Mouse (Mus musculus) gastrocnemius, postnatal 36 days (tissue): ENCODE results near the gene Sft2d1. TPM values are rescaled to one million over a fixed set of nuclear protein-coding genes. Genes with fewer than 3 reads are reported as not detected.
A peak's percentile ranks its signal among the peaks of the same experiment; 100 is the strongest.
"Not testable (repeated sequence)": the region's sequence is repeated elsewhere in the genome, so short reads cannot be mapped to it uniquely, and the experiment has no call there.

ENCODE experiments used
- DNase-seq, 2 experiments: peaks; one replicate each; pipeline ENCODE4 v3.0.0; 2022
- intact Hi-C: fragments of 180-260 bp; cut with DNase I; formaldehyde crosslinking; loops from one replicate; pipeline ENCODE4 v1.15.1; 2025
- long read RNA-seq, 2 experiments: library from polyadenylated mRNA; stranded (forward); transcript quantifications; one replicate each; pipeline ENCODE4 v2.0.0; 2021
- total RNA-seq, 2 experiments: library from RNA; stranded (reverse); gene quantifications; 2 replicates each; pipeline ENCODE4 v1.2.3; 2021

Sft2d1 gene
- total RNA-seq, result 1 to 10 TPM; 5.0 to 5.7 TPM
- long read RNA-seq, experiment 1, transcript Sft2d1-209 (8 exons, 1,049 nt), result major isoform, 19 of 20 reads
- long read RNA-seq, experiment 1, partial matches to known transcripts, result 0 of 20 reads
- long read RNA-seq, experiment 1, other reads (novel, unspliced or antisense), result 0 of 20 reads
- long read RNA-seq, experiment 2, transcript Sft2d1-209 (8 exons, 1,049 nt), result major isoform, 22 of 23 reads
- long read RNA-seq, experiment 2, partial matches to known transcripts, result 0 of 23 reads
- long read RNA-seq, experiment 2, other reads (novel, unspliced or antisense), result 1 of 23 reads

DNA sequence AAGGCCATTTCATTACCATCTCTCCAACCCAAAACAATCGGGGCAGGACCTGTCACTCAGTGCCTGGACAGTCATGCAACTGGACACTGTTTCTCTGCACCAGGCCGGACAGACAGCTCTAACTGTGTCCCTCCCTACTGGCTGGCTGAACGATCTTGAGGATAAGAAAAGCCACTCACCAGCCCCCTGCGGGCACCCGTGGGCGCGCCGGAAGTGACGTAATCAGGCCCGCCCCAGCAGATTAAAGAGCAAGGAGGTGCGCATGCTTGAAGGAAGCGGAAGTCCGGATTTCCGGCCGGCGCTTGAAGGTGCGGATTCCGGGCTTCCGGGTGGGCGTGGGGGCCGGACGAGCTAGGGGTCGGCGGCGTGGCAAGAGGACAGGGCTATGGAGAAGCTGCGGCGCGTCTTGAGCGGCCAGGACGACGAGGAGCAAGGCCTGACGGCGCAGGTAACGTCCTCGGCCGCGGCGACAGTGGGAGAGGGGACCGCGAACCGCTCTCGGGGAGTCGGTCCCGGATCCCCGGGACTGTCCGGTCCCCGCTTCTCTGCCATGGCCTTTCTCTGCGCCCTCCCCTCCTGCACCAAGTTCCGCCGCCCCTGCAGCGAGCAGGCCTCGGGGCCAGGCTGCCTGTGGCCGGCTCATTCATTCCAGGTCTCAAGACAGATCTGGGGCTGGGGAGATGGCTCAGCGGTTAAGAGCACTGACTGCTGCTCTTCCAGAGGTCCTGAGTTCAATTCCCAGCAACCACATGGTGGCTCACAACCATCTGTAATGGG lies at the start of gene Sft2d1:
Gene Sft2d1 (plus strand): TSS at position 265 of the 777 bp plus-strand sequence.
- DNase-seq, result peak; percentile 94 to 95
- intact Hi-C loops, result no loop called here

DNA sequence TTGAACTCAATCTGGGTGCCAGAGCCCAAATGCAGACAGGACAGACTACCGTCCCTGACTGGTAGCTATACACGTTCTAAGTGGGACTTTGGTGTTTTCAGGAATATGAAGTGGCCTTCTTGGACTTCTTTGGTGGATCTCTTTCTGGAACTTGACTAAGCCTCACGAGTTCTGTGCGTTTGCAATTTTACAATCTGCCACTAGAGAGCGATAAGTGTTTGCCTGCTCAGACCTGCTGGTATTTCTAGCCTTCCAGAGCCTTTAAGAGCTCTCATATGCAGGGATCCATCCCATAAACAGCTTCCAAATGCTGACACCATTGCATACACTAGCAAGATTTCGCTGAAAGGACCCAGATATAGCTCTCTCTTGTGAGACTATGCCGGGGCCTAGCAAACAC lies 46.3 kb upstream of the Sft2d1 start:
- not testable (repeated sequence) for DNase-seq
- intact Hi-C loops, result loop anchor here (1.0 to 5.0 kb wide), 2 partner anchors 38 to 108 kb away; no protein-coding TSS in a partner anchor

DNA sequence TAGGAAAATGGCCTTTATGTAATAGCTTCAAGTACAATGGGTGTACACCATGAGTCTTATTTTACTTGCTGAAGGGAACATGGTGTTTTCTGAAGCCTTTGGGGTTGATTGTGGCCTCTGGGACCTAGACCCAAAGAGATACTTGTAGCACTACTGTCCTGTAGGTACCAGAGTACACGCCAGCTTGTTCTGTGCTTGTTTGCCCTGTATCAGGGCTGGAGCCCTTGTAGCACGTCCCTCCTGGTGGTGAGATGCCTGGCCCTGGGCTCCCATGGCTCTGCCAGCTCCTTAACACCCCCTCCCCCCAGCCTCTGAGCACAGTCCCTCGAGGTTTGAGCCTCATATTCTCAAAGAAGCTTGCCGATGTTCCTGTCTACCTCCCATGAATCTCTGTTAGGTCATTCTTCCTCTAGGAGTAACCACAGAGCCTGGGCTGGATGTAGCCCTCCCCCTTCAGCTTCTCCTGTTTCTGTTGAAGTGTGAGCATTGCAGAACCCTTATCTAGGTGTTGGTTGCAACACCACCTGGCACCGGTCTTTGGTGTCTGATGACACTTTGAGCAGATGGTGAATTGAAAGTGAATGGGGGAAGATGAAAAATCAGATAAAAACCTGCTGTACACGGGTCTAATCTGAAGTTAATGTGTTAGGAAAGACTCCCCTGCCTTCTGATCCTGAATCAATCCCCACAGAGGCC lies 38.7 kb upstream of the Sft2d1 start:
- no peak for DNase-seq

DNA sequence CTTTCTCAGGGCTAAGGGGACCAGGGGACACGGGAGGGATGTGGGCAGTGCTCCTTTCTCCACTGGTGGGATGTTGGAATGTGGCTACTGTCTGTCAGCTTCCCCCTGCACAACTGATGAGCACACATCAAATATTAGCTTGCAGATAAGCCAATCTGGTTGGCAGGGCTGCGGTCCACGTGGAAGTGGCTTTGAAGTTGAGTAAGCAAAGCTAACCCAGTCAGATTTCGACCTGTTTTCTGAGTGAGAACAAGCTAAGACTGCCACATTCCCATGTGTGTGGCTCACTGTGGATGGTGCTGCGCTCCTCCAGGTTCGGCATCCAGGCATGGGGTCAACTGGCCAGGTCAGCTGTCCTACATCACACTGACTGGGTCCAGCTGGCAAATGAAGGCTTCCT lies 38.0 kb upstream of the Sft2d1 start:
- DNase-seq, result no peak
- intact Hi-C loops, result no loop called here

More for the DNA sequence above, 38.7 kb upstream of the Sft2d1 start:
- intact Hi-C loops, result no loop called here

DNA sequence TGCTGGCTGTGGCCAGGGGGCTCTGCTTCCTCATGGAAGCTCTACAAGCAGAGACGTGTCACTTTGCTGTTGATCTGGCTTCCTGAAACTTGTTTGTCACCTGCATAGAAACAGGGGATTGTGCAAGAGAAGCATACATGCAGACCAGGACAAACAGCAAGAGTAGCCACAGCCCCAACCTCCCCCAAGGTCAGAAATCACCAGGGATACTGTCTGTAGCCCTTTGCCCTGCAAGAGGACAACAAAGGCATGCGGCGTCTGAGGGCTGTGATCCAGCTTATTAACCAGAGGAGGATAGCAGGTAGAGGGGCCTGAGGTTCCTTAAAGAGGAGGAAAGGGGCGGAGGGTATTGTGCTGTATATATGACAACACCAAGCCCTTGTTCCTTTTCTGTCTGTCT lies 34.8 kb upstream of the Sft2d1 start:
- no peak for DNase-seq
- intact Hi-C loops, result no loop called here

DNA sequence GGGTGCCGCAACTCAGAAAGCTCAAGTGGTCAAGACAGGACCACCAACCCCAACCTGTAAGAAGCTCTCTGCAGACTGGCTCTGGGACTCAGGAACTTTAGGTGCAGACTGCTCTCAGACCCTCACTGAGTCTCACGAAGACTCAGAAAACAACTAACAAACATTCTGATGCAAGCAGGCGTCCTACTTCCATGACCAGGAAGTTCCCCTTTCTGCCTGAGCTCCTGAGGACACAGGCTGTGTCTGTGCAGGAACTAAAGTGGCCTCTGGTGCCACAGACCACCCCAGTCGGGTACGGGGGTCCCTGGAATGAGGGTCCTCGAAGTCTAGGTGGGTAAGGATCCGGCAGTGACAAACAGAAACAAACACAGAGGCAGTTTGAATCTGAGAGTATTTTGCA lies 34.2 kb upstream of the Sft2d1 start:
- no peak for DNase-seq
- intact Hi-C loops, result no loop called here

DNA sequence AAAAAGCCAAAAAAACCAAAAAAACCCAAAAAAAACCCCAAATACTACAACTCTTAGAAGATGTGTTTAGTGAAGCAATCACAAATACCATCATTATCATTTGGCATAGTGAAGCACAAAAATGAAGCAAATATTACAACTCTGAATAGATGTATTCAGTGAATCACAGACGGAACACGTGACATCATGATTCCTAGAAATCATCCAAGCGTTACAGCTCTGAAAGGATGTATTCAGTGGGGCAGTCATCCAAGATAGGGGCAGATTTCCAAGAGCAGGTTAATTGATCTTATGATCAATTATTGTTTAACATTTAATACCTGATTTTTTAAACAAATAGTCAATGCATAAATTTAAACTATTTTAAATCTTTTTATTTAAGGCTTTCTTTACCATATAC lies 33.6 kb upstream of the Sft2d1 start:
- intact Hi-C loops, result no loop called here
- no peak for DNase-seq

DNA sequence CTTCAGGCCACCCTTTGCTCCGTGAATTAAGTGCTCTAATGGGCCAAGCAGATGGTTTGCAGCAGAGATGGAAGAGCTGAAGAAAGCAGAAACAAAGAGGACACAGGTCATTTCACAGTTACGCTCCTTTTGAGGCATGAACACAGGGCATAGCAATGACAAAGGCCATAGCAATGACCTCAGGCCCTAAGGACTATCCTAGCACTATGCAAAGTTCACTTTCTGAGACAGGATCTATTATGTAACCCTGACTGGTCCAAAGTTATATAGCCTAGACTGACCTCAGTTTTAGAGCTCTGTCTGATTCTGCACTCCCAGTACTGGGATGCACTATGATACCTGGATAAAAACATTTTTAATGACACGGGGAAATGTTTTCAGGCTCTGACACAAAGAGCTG lies 32.5 kb upstream of the Sft2d1 start:
- intact Hi-C loops, result no loop called here
- DNase-seq, result no peak

DNA sequence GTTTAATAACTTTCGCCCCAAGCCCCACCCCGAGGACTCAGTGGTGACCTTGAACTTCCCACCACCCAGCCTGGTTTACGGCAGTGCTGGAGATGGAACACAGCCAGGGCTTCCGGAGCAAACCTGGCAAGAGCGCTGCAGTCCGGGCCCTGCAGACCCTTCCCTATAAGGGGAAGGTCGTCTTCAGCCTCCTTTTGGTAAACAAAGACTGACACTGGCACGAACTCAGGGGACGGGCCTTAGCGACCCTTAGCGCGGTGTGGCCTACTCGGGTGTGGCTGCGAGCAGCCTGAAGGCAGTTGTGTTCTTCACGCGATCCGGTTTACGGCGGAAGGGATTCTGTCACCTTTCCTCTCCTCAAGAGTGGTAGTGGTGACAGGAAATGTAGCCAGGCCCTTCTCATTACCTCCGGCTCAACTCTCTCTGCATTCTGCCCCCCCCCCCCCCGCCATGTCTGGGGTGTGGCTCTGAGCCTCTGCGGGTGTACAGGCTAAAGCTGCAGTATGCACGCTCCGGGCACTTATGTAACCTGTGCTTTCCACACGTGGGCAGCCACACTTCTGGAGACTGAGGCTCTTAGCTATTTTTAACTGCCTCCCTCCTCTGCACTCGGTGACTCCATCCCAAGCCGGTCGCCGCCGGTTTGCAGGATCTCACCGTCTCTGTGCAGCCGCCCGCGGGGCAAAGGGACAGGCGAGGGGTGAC lies 27.9 kb upstream of the Sft2d1 start, which contains the start of gene Mpc1:
Gene Mpc1 (plus strand): TSS at position 84 of the 705 bp plus-strand sequence.
- DNase-seq, result peak; percentile 59 to 75
- intact Hi-C loops, result no loop called here

DNA sequence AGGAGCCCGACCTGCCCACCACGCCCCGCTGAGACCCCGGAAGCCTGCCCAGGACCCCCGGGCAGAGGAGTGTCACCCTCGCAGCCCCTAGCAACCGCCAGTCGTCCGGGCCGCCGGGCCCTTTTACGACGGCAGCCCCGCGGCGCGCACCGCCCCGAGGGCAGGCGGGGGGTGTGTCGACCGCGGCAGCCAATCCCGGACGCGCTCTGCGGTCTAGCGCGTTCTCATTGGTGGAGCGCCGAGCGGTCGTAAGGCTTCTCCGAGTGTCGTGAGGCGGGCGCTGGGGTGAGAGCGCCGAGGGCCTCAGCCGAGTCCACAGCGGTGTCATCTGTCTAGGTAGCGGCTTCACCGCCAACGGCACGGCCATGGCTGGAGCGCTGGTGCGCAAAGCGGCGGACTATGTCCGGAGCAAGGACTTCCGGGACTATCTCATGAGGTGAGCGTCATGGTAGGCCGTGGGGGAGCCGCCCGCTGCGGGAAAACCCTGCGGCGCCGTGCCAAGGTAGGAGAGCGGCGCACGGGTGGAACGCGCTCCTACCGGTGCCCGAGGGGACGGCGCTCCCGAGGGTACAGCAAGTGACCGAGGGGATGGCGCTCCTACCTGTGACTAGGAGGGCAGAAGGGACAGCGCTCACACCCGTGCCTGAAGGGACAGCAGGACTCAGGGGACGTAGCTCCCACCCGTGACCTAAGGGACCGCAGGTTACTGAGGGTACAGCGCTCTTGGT lies 27.2 kb upstream of the Sft2d1 start:
- DNase-seq, result peak; percentile 89 to 94
- intact Hi-C loops, result no loop called here

DNA sequence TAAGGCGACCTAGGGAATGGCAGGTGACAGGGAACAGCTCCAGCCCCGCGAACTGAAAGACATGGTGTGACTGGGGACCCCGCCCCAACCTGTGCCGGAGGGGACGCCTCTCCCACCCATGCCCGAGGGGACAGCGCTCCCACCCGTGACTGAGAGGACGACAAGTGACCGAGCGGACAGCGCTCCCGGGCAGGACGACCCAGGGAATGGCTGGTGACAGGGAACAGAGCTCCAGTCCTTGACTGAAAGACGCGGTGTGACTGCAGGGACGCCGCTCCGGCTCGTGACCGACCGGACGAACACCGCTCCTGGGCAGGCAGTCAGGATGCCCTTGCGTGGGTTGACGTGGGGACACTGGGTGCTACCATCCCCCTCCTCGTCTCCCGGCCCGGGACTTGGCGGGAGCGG lies 26.6 kb upstream of the Sft2d1 start:
- DNase-seq, result peak; percentile 28 to 32
- intact Hi-C loops, result no loop called here

DNA sequence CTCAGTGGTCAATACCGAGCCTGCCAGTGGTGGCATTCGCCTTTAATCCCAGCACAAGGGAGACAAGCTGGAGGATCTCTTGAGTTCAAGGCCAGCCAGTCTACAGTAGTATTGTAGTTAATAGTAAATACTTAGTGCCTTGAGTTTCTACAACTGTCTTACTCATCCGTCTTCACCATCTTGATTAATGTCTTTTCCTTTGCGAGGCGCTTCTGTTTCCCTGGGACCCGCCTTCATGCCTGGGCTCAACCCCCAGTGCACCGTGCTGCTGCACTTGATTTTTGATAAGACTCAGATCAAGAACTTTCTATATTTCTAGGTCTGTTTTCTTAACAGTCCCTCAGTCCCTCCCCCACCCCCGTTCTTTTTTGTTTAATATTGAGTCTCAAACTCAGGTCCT lies 25.8 kb upstream of the Sft2d1 start:
- no peak for DNase-seq
- intact Hi-C loops, result no loop called here

DNA sequence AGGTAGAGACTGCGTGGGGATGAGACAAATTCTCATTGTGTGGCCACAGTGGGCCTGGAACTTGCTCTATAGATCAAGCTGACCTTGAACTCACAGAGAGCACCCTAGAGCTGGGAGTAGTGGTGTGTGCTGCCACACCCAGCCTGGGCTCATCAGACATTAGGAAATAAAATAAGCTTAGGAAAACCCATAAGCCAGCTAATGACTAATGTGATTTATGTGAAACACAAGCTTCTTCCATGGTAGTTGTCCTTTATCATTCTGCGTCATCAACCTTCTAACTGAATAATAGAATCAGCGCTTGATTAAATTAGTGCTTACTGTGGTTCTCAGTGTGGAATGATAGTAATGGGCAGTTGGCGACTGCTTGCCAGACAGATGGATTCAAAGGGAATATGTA lies 23.9 kb upstream of the Sft2d1 start:
- DNase-seq, result no peak
- intact Hi-C loops, result no loop called here

DNA sequence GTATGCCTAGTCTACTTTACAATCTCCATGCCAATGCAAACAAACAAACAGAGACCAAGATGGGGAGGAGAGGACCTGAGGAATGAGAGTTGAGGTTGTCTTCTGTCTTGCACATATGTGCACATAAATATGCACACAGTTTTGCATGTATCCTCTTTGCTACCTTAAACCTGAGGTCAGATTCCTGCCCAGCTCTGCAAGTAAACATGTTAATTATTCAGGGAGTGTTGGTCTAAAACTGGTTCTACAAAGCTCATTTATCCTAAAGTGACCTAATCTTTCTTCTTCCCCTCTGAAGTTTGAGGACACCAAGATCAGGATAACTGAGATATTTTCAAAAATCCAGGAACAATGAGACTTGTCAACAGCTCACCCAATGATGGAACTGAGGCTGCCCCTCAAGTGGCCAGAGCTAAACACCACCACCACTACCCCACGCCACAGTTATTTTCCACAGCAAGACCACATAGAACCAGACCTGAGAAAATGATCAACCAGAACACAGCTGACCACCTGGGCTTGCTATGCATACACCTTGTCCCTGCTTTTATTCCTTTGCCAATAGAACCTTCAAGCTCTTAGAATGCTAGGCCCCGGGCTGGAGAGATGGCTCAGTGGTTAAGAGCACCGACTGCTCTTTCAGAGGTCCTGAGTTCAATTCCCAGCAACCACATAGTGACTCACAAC lies 20.8 kb upstream of the Sft2d1 start:
- intact Hi-C loops, result no loop called here
- DNase-seq, result no peak

DNA sequence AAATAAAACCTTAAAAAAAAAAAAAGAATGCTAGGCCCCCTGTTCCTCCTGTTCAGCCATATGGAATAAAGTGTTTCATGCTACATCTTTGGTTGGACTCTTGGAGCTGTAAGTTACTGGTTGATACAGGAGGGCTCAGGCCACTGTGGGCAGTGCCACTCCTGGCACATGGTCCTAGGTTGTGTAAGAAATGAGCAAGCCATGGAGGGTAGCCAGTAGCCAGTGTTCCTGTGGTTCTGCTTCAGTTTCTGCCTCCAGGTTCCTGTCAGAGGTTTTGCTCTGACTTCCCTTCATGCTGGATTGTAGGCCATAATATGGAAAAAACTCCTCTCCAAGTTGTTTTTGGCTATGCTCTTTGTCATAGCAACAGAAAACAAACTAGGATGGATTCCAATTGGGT lies 20.2 kb upstream of the Sft2d1 start:
- no peak for DNase-seq
- intact Hi-C loops, result no loop called here

DNA sequence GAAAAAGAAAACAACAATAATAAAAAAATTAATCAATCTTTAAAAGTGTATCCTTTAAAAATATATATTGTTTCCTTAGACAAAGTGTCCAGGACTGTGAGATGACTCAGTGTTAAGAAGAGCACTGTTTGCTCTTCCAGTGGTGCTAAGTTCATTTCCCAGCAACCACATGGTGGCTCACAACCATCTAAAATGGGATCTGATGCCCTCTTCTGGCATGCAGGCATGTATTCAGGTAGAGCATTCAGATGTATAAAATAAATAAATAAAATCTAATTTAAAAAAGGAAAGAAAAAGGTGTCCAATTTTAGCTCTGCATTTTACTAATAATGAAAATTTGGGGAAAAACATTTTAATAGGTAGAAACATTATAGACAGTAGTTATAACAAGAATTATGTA lies 15.1 kb upstream of the Sft2d1 start:
- no peak for DNase-seq
- intact Hi-C loops, result no loop called here

DNA sequence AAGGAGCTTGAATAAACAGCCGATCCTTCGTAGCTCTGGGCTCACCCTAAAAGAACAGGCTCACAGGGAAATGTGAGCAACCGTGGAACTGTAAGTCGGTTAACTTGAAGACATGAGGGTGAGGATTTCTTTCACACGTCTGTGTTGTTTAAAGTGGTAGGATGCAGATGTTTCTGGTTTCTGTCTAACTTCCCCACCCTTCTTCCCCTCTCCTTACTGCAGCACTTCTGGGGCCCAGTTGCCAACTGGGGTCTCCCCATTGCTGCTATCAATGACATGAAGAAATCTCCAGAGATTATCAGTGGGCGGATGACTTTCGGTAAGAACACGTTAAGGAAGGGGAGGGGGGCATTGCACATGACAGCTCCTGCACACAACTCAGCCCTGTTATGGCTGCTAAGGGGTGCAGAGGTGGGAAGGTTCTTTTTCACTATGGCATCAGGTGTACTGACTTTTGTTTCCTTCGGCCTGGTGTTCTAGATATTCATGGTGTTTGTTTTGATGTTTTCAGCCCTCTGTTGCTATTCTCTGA lies 14.5 kb upstream of the Sft2d1 start:
- no peak for DNase-seq
- intact Hi-C loops, result no loop called here

DNA sequence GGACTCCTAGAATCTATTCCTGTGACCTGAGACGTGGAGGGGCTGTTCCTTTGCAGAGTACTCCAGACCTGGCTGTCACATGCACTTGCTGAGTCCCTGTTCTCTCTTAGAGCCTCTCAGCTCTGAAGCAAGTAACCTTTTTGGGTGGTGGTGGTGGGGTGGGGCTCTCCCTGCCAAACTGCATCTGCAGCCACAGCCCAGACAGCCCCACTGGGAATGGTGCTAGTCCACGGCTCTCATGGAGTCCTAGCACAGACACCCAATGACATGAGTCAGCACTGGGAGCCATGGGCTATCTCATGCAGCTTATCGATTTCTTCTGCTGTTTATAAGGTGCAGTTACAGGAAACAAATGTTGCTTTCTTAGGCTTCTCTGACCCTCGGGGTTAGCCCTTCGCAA lies 13.2 kb upstream of the Sft2d1 start:
- no peak for DNase-seq
- intact Hi-C loops, result no loop called here

DNA sequence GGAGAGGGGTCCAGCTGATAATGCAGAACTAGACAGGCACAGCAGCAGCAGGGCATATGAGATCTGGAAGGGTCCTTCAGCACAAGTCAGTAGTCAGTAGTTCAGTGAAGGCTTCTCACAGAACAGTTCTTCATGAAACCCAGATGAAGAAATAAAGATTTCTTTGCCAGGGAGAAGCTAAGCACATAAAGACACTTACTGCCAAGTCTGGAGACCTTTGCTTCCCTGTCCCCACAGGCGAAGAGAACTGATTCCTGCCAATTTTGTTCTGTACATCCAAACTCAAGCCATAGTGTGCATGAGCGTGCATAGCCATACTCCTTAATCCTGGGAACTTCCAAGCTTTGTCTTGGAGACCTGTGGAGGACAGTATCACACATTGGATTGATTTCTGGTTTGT lies 12.6 kb upstream of the Sft2d1 start:
- no peak for DNase-seq
- intact Hi-C loops, result no loop called here
